Mouse (Mus musculus) MEL (cell line): ENCODE results near the gene Pbx3.

Experiments
- CTCF ChIP-seq, 3 experiments: IDR thresholded peaks in 2 of 3; conservative IDR thresholded peaks in 1 of 3; 2 replicates each; pipeline ENCODE4 v1.5.1; 2011 to 2012; ENCODE audit warnings: low read length in 3 of 3, low read depth in 2 of 3, mild to moderate bottlenecking in 2 of 3, improper control_type of control experiment in 1 of 3, inconsistent platforms in 1 of 3, mixed read lengths in 1 of 3, moderate library complexity in 1 of 3; ENCODE audit not compliant: control insufficient read depth in 1 of 3, insufficient read depth in 1 of 3, poor library complexity in 1 of 3, severe bottlenecking in 1 of 3
- EP300 ChIP-seq, 2 experiments: IDR thresholded peaks; 2 replicates each; pipeline ENCODE4 v1.6.1; 2011; ENCODE audit warnings: improper control_type of control experiment in 2 of 2, low read length in 2 of 2, low read depth in 1 of 2, mild to moderate bottlenecking in 1 of 2
- HCFC1 ChIP-seq: IDR thresholded peaks from 2 replicates; pipeline ENCODE4 v1.6.1; 2012; ENCODE audit warnings: low read depth, mild to moderate bottlenecking, inconsistent platforms, low read length, improper control_type of control experiment, moderate library complexity
- NRF1 ChIP-seq: IDR thresholded peaks from 2 replicates; pipeline ENCODE4 v1.6.1; 2014; ENCODE audit warnings: low read depth, mild to moderate bottlenecking, inconsistent platforms, low read length, improper control_type of control experiment, moderate library complexity; ENCODE audit not compliant: poor library complexity, insufficient read depth, severe bottlenecking
- POLR2A ChIP-seq, 2 experiments: IDR thresholded peaks; 2 replicates each; pipeline ENCODE4 v1.6.1; 2011 to 2012; ENCODE audit warnings: low read length in 2 of 2, mild to moderate bottlenecking in 2 of 2, control low read depth in 1 of 2, improper control_type of control experiment in 1 of 2, low read depth in 1 of 2, moderate library complexity in 1 of 2; ENCODE audit not compliant: control insufficient read depth in 1 of 2, insufficient read depth in 1 of 2, poor library complexity in 1 of 2
- POLR2AphosphoS2 ChIP-seq: IDR thresholded peaks from 2 replicates; pipeline ENCODE4 v1.6.1; 2011; ENCODE audit warnings: low read length, improper control_type of control experiment
- POLR2AphosphoS5 ChIP-seq: IDR thresholded peaks from 2 replicates; pipeline ENCODE4 v1.6.1; 2012; ENCODE audit warnings: low read depth, borderline replicate concordance, mild to moderate bottlenecking, inconsistent platforms, low read length, moderate library complexity, mixed read lengths
- SMC3 ChIP-seq: IDR thresholded peaks from 2 replicates; pipeline ENCODE4 v1.6.1; 2011; ENCODE audit warnings: low read depth, low read length, improper control_type of control experiment
- TAL1 ChIP-seq: IDR thresholded peaks from 2 replicates; pipeline ENCODE4 v1.6.1; 2012; ENCODE audit warnings: mild to moderate bottlenecking, inconsistent platforms, low read length, moderate library complexity, mixed read lengths
- USF2 ChIP-seq, 2 experiments: IDR thresholded peaks; 2 replicates each; pipeline ENCODE4 v1.6.1; 2011 to 2012; ENCODE audit warnings: improper control_type of control experiment in 2 of 2, low read length in 2 of 2, borderline replicate concordance in 1 of 2, inconsistent platforms in 1 of 2, low read depth in 1 of 2, mild to moderate bottlenecking in 1 of 2; ENCODE audit not compliant: insufficient read depth in 1 of 2
- ZKSCAN1 ChIP-seq: IDR thresholded peaks from 2 replicates; pipeline ENCODE4 v1.6.1; 2012; ENCODE audit warnings: low read depth, mild to moderate bottlenecking, inconsistent platforms, low read length, improper control_type of control experiment, moderate library complexity
- ZMIZ1 ChIP-seq: IDR thresholded peaks from 2 replicates; pipeline ENCODE4 v1.6.1; 2012; ENCODE audit warnings: low read depth, mild to moderate bottlenecking, inconsistent platforms, low read length, improper control_type of control experiment, moderate library complexity

GRCm38 (mm10) chr2:34367024-34367423, 5.9 kb downstream of the Pbx3 start:
- no peak for TF ChIP-seq EP300 (IDR thresholded peaks at IDR 0.05; ENCODE audit: low read depth in 1 of 2, low read length in 2 of 2)
- no peak for TF ChIP-seq SMC3
- no peak for TF ChIP-seq ZMIZ1
- no peak for TF ChIP-seq CTCF (IDR thresholded peaks at IDR 0.05 in 2 of 3, conservative IDR thresholded peaks at IDR 0.05 in 1 of 3; ENCODE audit: control insufficient read depth in 1 of 3, insufficient read depth in 1 of 3, low read depth in 2 of 3, low read length in 3 of 3, poor library complexity in 1 of 3, severe bottlenecking in 1 of 3)
- no peak for TF ChIP-seq NRF1
- no peak for TF ChIP-seq POLR2A (IDR thresholded peaks at IDR 0.05; ENCODE audit: control insufficient read depth in 1 of 2, insufficient read depth in 1 of 2, low read depth in 1 of 2, low read length in 2 of 2, poor library complexity in 1 of 2)
- TF ChIP-seq POLR2AphosphoS2: no peak
- TF ChIP-seq POLR2AphosphoS5: no peak
- TF ChIP-seq HCFC1: no peak
- TF ChIP-seq ZKSCAN1: no peak
- TF ChIP-seq USF2 (IDR thresholded peaks at IDR 0.05; ENCODE audit: borderline replicate concordance in 1 of 2, insufficient read depth in 1 of 2, low read depth in 1 of 2, low read length in 2 of 2): no peak
- no peak for TF ChIP-seq TAL1
